Mouse (Mus musculus) lung, postnatal 0 days (tissue): ENCODE results near the gene Ptpn3.

Experiments used
- CTCF ChIP-seq: IDR thresholded peaks from 2 replicates; pipeline ENCODE4 v1.5.1; 2016; ENCODE audit warnings: antibody characterized with exemption, mild to moderate bottlenecking
- EP300 ChIP-seq: IDR thresholded peaks from 2 replicates; pipeline ENCODE4 v1.6.1; 2016; ENCODE audit warnings: antibody characterized with exemption, mild to moderate bottlenecking, control low read depth

GRCm38 (mm10) chr4:57261813-57262212 lies 39.8 kb downstream of the Ptpn3 start:
- TF ChIP-seq EP300 (no peak), CTCF (no peak)
